ENCODE assay signal across 19 mouse cellular contexts in genomic region chr13:53439957-53440356, GRCm38 (mm10). TPM values are rescaled to one million over a fixed set of nuclear protein-coding genes. Genes with fewer than 3 reads are reported as not detected.
"Had no signal": no experiment of that assay in that cellular context is flagged by ENCODE, and none has a peak within 500 bp of the region (broad histone marks: within the 10 kb centered on the region; RNA-seq: fewer than 3 reads in every experiment).

No protein-coding gene starts in this region.

- H3K27ac ChIP-seq: neural tube, embryonic 12.5 days; neural tube, embryonic 13.5 days; neural tube, embryonic 15.5 days; stomach, embryonic 15.5 days had no signal

- H3K36me3 ChIP-seq: neural tube, embryonic 12.5 days; neural tube, embryonic 13.5 days; neural tube, embryonic 15.5 days; stomach, embryonic 15.5 days had no signal

- H3K9me3 ChIP-seq: neural tube, embryonic 12.5 days; neural tube, embryonic 13.5 days; neural tube, embryonic 15.5 days; stomach, embryonic 15.5 days had no signal

- H3K27me3 ChIP-seq: neural tube, embryonic 12.5 days; neural tube, embryonic 13.5 days; neural tube, embryonic 15.5 days; stomach, embryonic 15.5 days had no signal

- DNase-seq: retina, postnatal 1 day; right cerebral cortex, adult 18-20 months; right cerebral cortex, postnatal 14 days; right cerebral cortex, postnatal 25 days; right cerebral cortex, postnatal 4 days; spleen, adult 18-20 months; thymus, adult 18-20 months; thymus, adult 2 months; thymus, postnatal 14 days; thymus, postnatal 25 days; thymus, postnatal 36 days; thymus, postnatal 4 days had no signal

- H3K4me3 ChIP-seq: neural tube, embryonic 12.5 days; neural tube, embryonic 13.5 days; neural tube, embryonic 15.5 days; stomach, embryonic 15.5 days had no signal

- H3K9ac ChIP-seq: neural tube, embryonic 12.5 days; neural tube, embryonic 13.5 days; neural tube, embryonic 15.5 days; stomach, embryonic 15.5 days had no signal

- H3K4me2 ChIP-seq: neural tube, embryonic 12.5 days; neural tube, embryonic 13.5 days; neural tube, embryonic 15.5 days; stomach, embryonic 15.5 days had no signal

- H3K4me1 ChIP-seq: stomach, embryonic 15.5 days had no signal

RNA-seq across cellular contexts. Expression of gene Msx2, which starts 32.9 kb away (rescaled TPM):
- total RNA-seq: neutrophil, adult 5-6 weeks had no signal
- polyA plus RNA-seq: small intestine, adult 2 months; spleen, adult 2 months had no signal
